Mouse (Mus musculus) kidney, postnatal 0 days (tissue): ENCODE data around the gene Pcyox1. TPM values are rescaled to one million over a fixed set of nuclear protein-coding genes. Genes with fewer than 3 reads are reported as not detected.

Experiments used
- ATAC-seq: fragments of 200-750 bp; cut with Nextera tagmentation; replicated peaks from 2 replicates; pipeline ENCODE4 v1.8.0; 2017; ENCODE audit warnings: low read depth, moderate number of reproducible peaks, moderate TSS enrichment, moderate library complexity; ENCODE audit not compliant: low FRiP score
- DNase-seq: peaks from one replicate; pipeline ENCODE4 v3.0.0-alpha.2; 2016; ENCODE audit warnings: low spot score
- H3K27ac ChIP-seq: fragments of 300-500 bp; sonication (generic); 2 replicates; pipeline ENCODE4 v1.5.1; 2014; ENCODE audit warnings: mild to moderate bottlenecking
- H3K27me3 ChIP-seq: fragments of 300-500 bp; sonication (generic); 2 replicates; pipeline ENCODE4 v1.6.1; 2014; ENCODE audit warnings: low read length, mixed read lengths; ENCODE audit not compliant: insufficient read depth
- H3K36me3 ChIP-seq: fragments of 300-500 bp; sonication (generic); 2 replicates; pipeline ENCODE4 v1.6.1; 2014; ENCODE audit warnings: low read length, mixed read lengths; ENCODE audit not compliant: insufficient read depth
- H3K4me1 ChIP-seq: fragments of 300-500 bp; sonication (generic); replicated peaks from 2 replicates; pipeline ENCODE4 v1.6.1; 2014; ENCODE audit warnings: antibody characterized with exemption, low read length, mixed read lengths; ENCODE audit not compliant: insufficient read depth
- H3K4me2 ChIP-seq: fragments of 300-500 bp; sonication (generic); 2 replicates; pipeline ENCODE4 v1.6.1; 2014; ENCODE audit warnings: mild to moderate bottlenecking, low read length, moderate library complexity, mixed read lengths
- H3K4me3 ChIP-seq: fragments of 300-500 bp; sonication (generic); replicated peaks from 2 replicates; pipeline ENCODE4 v1.5.1; 2014; ENCODE audit warnings: low read depth, low read length
- H3K9ac ChIP-seq: fragments of 300-500 bp; sonication (generic); 2 replicates; pipeline ENCODE4 v1.6.1; 2014; ENCODE audit warnings: low read depth, low read length
- H3K9me3 ChIP-seq: fragments of 300-500 bp; sonication (generic); replicated peaks from 2 replicates; pipeline ENCODE4 v1.6.1; 2016; ENCODE audit warnings: low read length, inconsistent platforms, mixed read lengths
- CTCF ChIP-seq: IDR thresholded peaks from 2 replicates; pipeline ENCODE4 v1.5.1; 2016; ENCODE audit warnings: antibody characterized with exemption, low read depth, mild to moderate bottlenecking, moderate library complexity
- WGBS: fragments of 180-500 bp; shearing (Covaris S2); extraction: QIAGEN DNeasy Blood & Tissue Kit; methylation state at CpG from one replicate; pipeline ENCODE4 v1.1.7; 2014; 5-methylcytosine and 5-hydroxymethylcytosine counted together
- polyA plus RNA-seq: library from polyadenylated mRNA; unstranded; fragments of >200 nt; fragmentation: Nextera tagmentation; extraction: Ambion mirVana; gene quantifications from 2 replicates; pipeline ENCODE4 v1.2.1, GENCODE M21; 2015

Gene Pcyox1
- polyA plus RNA-seq, 1 experiment from 2014 or later, result 110 TPM

GRCm38 (mm10) chr6:86437711-86438110 is 40.8 kb upstream of the Pcyox1 start:
- peak; percentile 67 for ATAC-seq
- no peaks in the 10 kb centered on the region for H3K27me3 ChIP-seq
- H3K36me3 ChIP-seq, result peaks cover 4% of the 10 kb centered on the region; the same call in 1 of the 2 replicates
- peak overlapping the region; percentile 62 for H3K4me2 ChIP-seq
- peak overlapping the region; percentile 52 for H3K4me3 ChIP-seq
- 2% methylated on average over 14 of the region's 14 CpGs for WGBS
- H3K27ac ChIP-seq, result peak overlapping the region; percentile 97
- peak; percentile 71 for TF ChIP-seq CTCF
- no peaks in the 10 kb centered on the region for H3K9me3 ChIP-seq
- H3K4me1 ChIP-seq, result peaks cover 5% of the 10 kb centered on the region
- DNase-seq, result peak; percentile 86
- H3K9ac ChIP-seq, result peak overlapping the region; percentile 77

- peaks cover 18% of the 10 kb centered on the region for H3K36me3 ChIP-seq
- no peak for DNase-seq
- H3K4me2 ChIP-seq, result no peak overlapping the region
- H3K9ac ChIP-seq, result no peak overlapping the region
- no peaks in the 10 kb centered on the region for H3K9me3 ChIP-seq
- 94% methylated on average over 1 of the region's 1 CpGs for WGBS
- no peak for TF ChIP-seq CTCF
- no peak overlapping the region for H3K27ac ChIP-seq
- ATAC-seq, result no peak
- H3K27me3 ChIP-seq, result no peaks in the 10 kb centered on the region
- no peak overlapping the region for H3K4me3 ChIP-seq
- no peaks in the 10 kb centered on the region for H3K4me1 ChIP-seq
Measured at GRCm38 (mm10) chr6:86433696-86434095, 36.7 kb upstream of the Pcyox1 start.

GRCm38 (mm10) chr6:86431531-86431930 is 34.6 kb upstream of the Pcyox1 start:
- H3K27ac ChIP-seq, result no peak overlapping the region

GRCm38 (mm10) chr6:86426358-86426757 is 29.4 kb upstream of the Pcyox1 start, which contains the start of gene Gm44790:
Gene Gm44790 (plus strand): TSS chr6:86426658.
- H3K36me3 ChIP-seq, result peaks cover 56% of the 10 kb centered on the region
- no peaks in the 10 kb centered on the region for H3K27me3 ChIP-seq
- ATAC-seq, result no peak
- no peak within 1 kb of the TSS for H3K9ac ChIP-seq
- TF ChIP-seq CTCF, result no peak
- H3K4me1 ChIP-seq, result no peaks in the 10 kb centered on the region
- H3K9me3 ChIP-seq, result no peaks in the 10 kb centered on the region
- no peak within 1 kb of the TSS for H3K4me3 ChIP-seq
- DNase-seq, result no peak
- no peak within 1 kb of the TSS for H3K4me2 ChIP-seq
- WGBS, result 91% methylated on average over 1 of the region's 1 CpGs
- no peak within 1 kb of the TSS for H3K27ac ChIP-seq

More at GRCm38 (mm10) chr6:86431531-86431930, 34.6 kb upstream of the Pcyox1 start:
- DNase-seq (no peak), ATAC-seq (no peak)
- Histone ChIP-seq H3K4me2 (no peak overlapping the region), H3K27me3 (no peaks in the 10 kb centered on the region), H3K9me3 (no peaks in the 10 kb centered on the region), H3K4me3 (no peak overlapping the region), H3K36me3 (peaks cover 37% of the 10 kb centered on the region), H3K4me1 (no peaks in the 10 kb centered on the region), H3K9ac (no peak overlapping the region)
- no peak for TF ChIP-seq CTCF
- WGBS, result 92% methylated on average over 3 of the region's 3 CpGs

- Histone ChIP-seq H3K9me3 (no peaks in the 10 kb centered on the region), H3K4me2 (no peak overlapping the region), H3K36me3 (peaks cover 63% of the 10 kb centered on the region), H3K27ac (no peak overlapping the region), H3K9ac (no peak overlapping the region), H3K4me1 (no peaks in the 10 kb centered on the region), H3K4me3 (no peak overlapping the region), H3K27me3 (no peaks in the 10 kb centered on the region)
- TF ChIP-seq CTCF, result peak; percentile 61
- DNase-seq (peak; percentile 39), ATAC-seq (no peak)
- 75% methylated on average over 6 of the region's 6 CpGs for WGBS
Measured at GRCm38 (mm10) chr6:86420491-86420890, 23.5 kb upstream of the Pcyox1 start.

GRCm38 (mm10) chr6:86419239-86419638 is 22.3 kb upstream of the Pcyox1 start:
- TF ChIP-seq CTCF, result no peak
- 89% methylated on average over 3 of the region's 3 CpGs for WGBS
- H3K4me3 ChIP-seq, result no peak overlapping the region
- no peak overlapping the region for H3K9ac ChIP-seq
- no peak for DNase-seq
- peaks cover 56% of the 10 kb centered on the region for H3K36me3 ChIP-seq
- no peaks in the 10 kb centered on the region for H3K27me3 ChIP-seq
- H3K27ac ChIP-seq, result no peak overlapping the region
- H3K9me3 ChIP-seq, result no peaks in the 10 kb centered on the region
- H3K4me1 ChIP-seq, result no peaks in the 10 kb centered on the region
- no peak overlapping the region for H3K4me2 ChIP-seq
- no peak for ATAC-seq

GRCm38 (mm10) chr6:86418711-86419110 is 21.8 kb upstream of the Pcyox1 start:
- DNase-seq (no peak), ATAC-seq (no peak)
- WGBS, result 89% methylated on average over 6 of the region's 6 CpGs
- no peak for TF ChIP-seq CTCF
- Histone ChIP-seq H3K27me3 (no peaks in the 10 kb centered on the region), H3K4me1 (no peaks in the 10 kb centered on the region), H3K27ac (no peak overlapping the region), H3K4me2 (no peak overlapping the region), H3K9me3 (no peaks in the 10 kb centered on the region), H3K36me3 (peaks cover 55% of the 10 kb centered on the region), H3K4me3 (no peak overlapping the region), H3K9ac (no peak overlapping the region)
